Mouse (Mus musculus): ENCODE data around the gene Gcnt3.
"Not testable (repeated sequence)": the region's sequence is repeated elsewhere in the genome, so short reads cannot be mapped to it uniquely, and the experiment has no call there.

The Gcnt3 gene

GRCm38 (mm10) chr9:70042935-70043334 lies 5.0 kb upstream of the Gcnt3 start:
- peak; percentile 44 for DNase-seq

- no peak for DNase-seq
These were observed 4.2 kb upstream of the Gcnt3 start for GRCm38 (mm10) chr9:70042137-70042536.

- DNase-seq: no peak
These were observed 2.7 kb upstream of the Gcnt3 start for GRCm38 (mm10) chr9:70040570-70040969.

- no peak for DNase-seq
These were observed 1.9 kb upstream of the Gcnt3 start for GRCm38 (mm10) chr9:70039597-70040385.

- no peak for DNase-seq
These were observed 1.2 kb downstream of the Gcnt3 start for GRCm38 (mm10) chr9:70036646-70037045.

- no peak for DNase-seq
These were observed 3.2 kb downstream of the Gcnt3 start for GRCm38 (mm10) chr9:70034702-70035101.

- no peak for DNase-seq
These were observed 4.8 kb downstream of the Gcnt3 start for GRCm38 (mm10) chr9:70033056-70033455.

- DNase-seq: no peak
These were observed 5.7 kb downstream of the Gcnt3 start for GRCm38 (mm10) chr9:70032167-70032566.

GRCm38 (mm10) chr9:70025365-70026012 lies 12.4 kb downstream of the Gcnt3 start:
- no peak for DNase-seq

GRCm38 (mm10) chr9:70024648-70025047 lies 13.2 kb downstream of the Gcnt3 start:
- DNase-seq: no peak

GRCm38 (mm10) chr9:70023615-70024014 lies 14.3 kb downstream of the Gcnt3 start:
- not testable (repeated sequence) for DNase-seq

GRCm38 (mm10) chr9:70022083-70022482 lies 15.8 kb downstream of the Gcnt3 start:
- DNase-seq: no peak

- DNase-seq: no peak
These were observed 16.3 kb downstream of the Gcnt3 start for GRCm38 (mm10) chr9:70021610-70022009.

GRCm38 (mm10) chr9:70018879-70019278 lies 19.0 kb downstream of the Gcnt3 start:
- DNase-seq: no peak

- no peak for DNase-seq
These were observed 22.3 kb downstream of the Gcnt3 start for GRCm38 (mm10) chr9:70015632-70016031.

GRCm38 (mm10) chr9:70012408-70012901 lies 25.4 kb downstream of the Gcnt3 start, which contains the start of gene Gtf2a2:
Gtf2a2 (plus strand) TSS chr9:70012550.
- peak; percentile 96 for DNase-seq

GRCm38 (mm10) chr9:70011537-70012407 lies 26.1 kb downstream of the Gcnt3 start:
- DNase-seq: no peak

- no peak for DNase-seq
These were observed 27.0 kb downstream of the Gcnt3 start for GRCm38 (mm10) chr9:70010781-70011473.

GRCm38 (mm10) chr9:70009754-70010304 lies 28.1 kb downstream of the Gcnt3 start:
- DNase-seq: peak; percentile 12

- DNase-seq: no peak
These were observed 30.2 kb downstream of the Gcnt3 start for GRCm38 (mm10) chr9:70007506-70008248.

- no peak for DNase-seq
These were observed 30.9 kb downstream of the Gcnt3 start for GRCm38 (mm10) chr9:70006984-70007383.
